Mouse (Mus musculus): ENCODE measurements around the gene Cstf1.

- TF ChIP-seq GATA1 (IDR thresholded peaks at IDR 0.05; ENCODE audit: low read length) (no peak), TAL1 (IDR thresholded peaks at IDR 0.05; ENCODE audit: low read length) (no peak)
These were observed 777 bp downstream of the Cstf1 start for GRCm38 (mm10) chr2:172371258-172371657.

Data from erythroblast, embryonic 14.5 days (primary cell).